ENCODE assay signal across 8 mouse cellular contexts in genomic region chr2:177498067-177498466, GRCm38 (mm10). TPM values are rescaled to one million over a fixed set of nuclear protein-coding genes. Genes with fewer than 3 reads are reported as not detected.
DNase-seq lines count a peak whose midpoint lies in the region; ATAC-seq and TF ChIP-seq lines count a peak whose summit lies in the region.
"Not testable (repeated sequence)": the region's sequence is repeated elsewhere in the genome, so short reads cannot be mapped to it uniquely, and the experiment has no call there.

TSS of gene Gm14403 (plus strand) at chr2:177498215.

- H3K36me3 ChIP-seq in erythroblast, embryonic 14.5 days (ENCODE audit: control insufficient read depth); heart, embryonic 12.5 days; lung, embryonic 16.5 days (ENCODE audit: control insufficient read depth, insufficient read depth, low read length): not testable (repeated sequence)

- not testable (repeated sequence) for H3K27ac ChIP-seq in heart, embryonic 12.5 days (ENCODE audit: poor library complexity, severe bottlenecking); left cerebral cortex, adult 2 months; lung, embryonic 16.5 days (ENCODE audit: low read length)

- H3K9ac ChIP-seq in heart, embryonic 12.5 days, result peak within 1 kb of the TSS; percentile 62
- peak within 1 kb of the TSS; percentile 41; the same call in 1 of the 2 replicates for H3K9ac ChIP-seq in lung, embryonic 16.5 days (ENCODE audit: low read length)

- intact Hi-C loops in left cerebral cortex, adult 2 months (cut with DNase I), result not testable (repeated sequence)

- DNase-seq in CD4-positive, CD25-positive, alpha-beta regulatory T cell, adult 2 months (ENCODE audit: low read depth, low spot score), result peak; percentile 13
- DNase-seq in brain, embryonic 14.5 days (ENCODE audit: low read depth), result peak; percentile 55
- DNase-seq in kidney, adult 18-20 months, result peak; percentile 69
- not testable (repeated sequence) for DNase-seq in left cerebral cortex, adult 2 months (ENCODE audit: extremely low spot score in 1 of 2, low spot score in 2 of 2)
- peak; percentile 3 for DNase-seq in retina, adult 2 months (ENCODE audit: low read depth, low spot score)

- 9% methylated on average over 7 of the region's 7 CpGs for WGBS in heart, embryonic 12.5 days
- WGBS in lung, embryonic 16.5 days, result 11% methylated on average over 7 of the region's 7 CpGs

- ATAC-seq in heart, embryonic 12.5 days (ENCODE audit: insufficient number of reproducible peaks, low FRiP score); lung, embryonic 16.5 days (ENCODE audit: low read depth): not testable (repeated sequence)

- not testable (repeated sequence) for TF ChIP-seq CTCF in brain, embryonic 14.5 days (IDR thresholded peaks at IDR 0.05; ENCODE audit: borderline replicate concordance, extremely low read depth, insufficient read depth, insufficient read length); left cerebral cortex, adult 2 months (IDR thresholded peaks at IDR 0.05)

- H3K27me3 ChIP-seq in erythroblast, embryonic 14.5 days (ENCODE audit: control insufficient read depth); heart, embryonic 12.5 days (replicated peaks); lung, embryonic 16.5 days (ENCODE audit: control insufficient read depth, insufficient read depth, low read depth, low read length): not testable (repeated sequence)

- not testable (repeated sequence) for TF ChIP-seq POLR2A in brain, embryonic 14.5 days (IDR thresholded peaks at IDR 0.05; ENCODE audit: borderline replicate concordance, extremely low read depth, insufficient read depth, insufficient read length, poor library complexity, severe bottlenecking)

- H3K4me2 ChIP-seq in heart, embryonic 12.5 days, result peak within 1 kb of the TSS; percentile 64
- H3K4me2 ChIP-seq in lung, embryonic 16.5 days (ENCODE audit: low read depth, low read length), result peak within 1 kb of the TSS; percentile 46

- H3K9me3 ChIP-seq in erythroblast, embryonic 14.5 days (ENCODE audit: control insufficient read depth, low read length); heart, embryonic 12.5 days (replicated peaks); lung, embryonic 16.5 days (ENCODE audit: control insufficient read depth, low read length): not testable (repeated sequence)

- H3K4me3 ChIP-seq in erythroblast, embryonic 14.5 days (replicated peaks), result peak within 1 kb of the TSS; percentile 61
- H3K4me3 ChIP-seq in heart, embryonic 12.5 days, result peak within 1 kb of the TSS; percentile 55
- peak within 1 kb of the TSS; percentile 48 for H3K4me3 ChIP-seq in left cerebral cortex, adult 2 months
- H3K4me3 ChIP-seq in lung, embryonic 16.5 days (ENCODE audit: low read length), result peak within 1 kb of the TSS; percentile 52

- H3K4me1 ChIP-seq in erythroblast, embryonic 14.5 days (ENCODE audit: control insufficient read depth); heart, embryonic 12.5 days (replicated peaks); lung, embryonic 16.5 days (replicated peaks; ENCODE audit: control insufficient read depth, insufficient read depth, low read length): not testable (repeated sequence)

RNA-seq across cellular contexts. Expression of gene Gm14403, which starts in this region (rescaled TPM):
- 1.9 and 2.4 TPM in 2 replicates for polyA plus RNA-seq in brain, embryonic 14.5 days (2012; rRNA removed)
- polyA plus RNA-seq in erythroblast, embryonic 14.5 days (2012), result not detected in 2 replicates
- polyA plus RNA-seq in heart, embryonic 12.5 days (2016; fragmentation: Nextera tagmentation; extraction: Ambion mirVana), result 6.2 and 6.5 TPM in 2 replicates
- 10 to 100 TPM; 29.7 to 36.2 TPM for total RNA-seq in left cerebral cortex, adult 2 months (2021)
- polyA plus RNA-seq in lung, embryonic 16.5 days (2015; fragmentation: Nextera tagmentation; extraction: Ambion mirVana), result 11.5 and 12.7 TPM in 2 replicates
